8 mouse cellular contexts compared by ENCODE assay signal in the genomic region with DNA sequence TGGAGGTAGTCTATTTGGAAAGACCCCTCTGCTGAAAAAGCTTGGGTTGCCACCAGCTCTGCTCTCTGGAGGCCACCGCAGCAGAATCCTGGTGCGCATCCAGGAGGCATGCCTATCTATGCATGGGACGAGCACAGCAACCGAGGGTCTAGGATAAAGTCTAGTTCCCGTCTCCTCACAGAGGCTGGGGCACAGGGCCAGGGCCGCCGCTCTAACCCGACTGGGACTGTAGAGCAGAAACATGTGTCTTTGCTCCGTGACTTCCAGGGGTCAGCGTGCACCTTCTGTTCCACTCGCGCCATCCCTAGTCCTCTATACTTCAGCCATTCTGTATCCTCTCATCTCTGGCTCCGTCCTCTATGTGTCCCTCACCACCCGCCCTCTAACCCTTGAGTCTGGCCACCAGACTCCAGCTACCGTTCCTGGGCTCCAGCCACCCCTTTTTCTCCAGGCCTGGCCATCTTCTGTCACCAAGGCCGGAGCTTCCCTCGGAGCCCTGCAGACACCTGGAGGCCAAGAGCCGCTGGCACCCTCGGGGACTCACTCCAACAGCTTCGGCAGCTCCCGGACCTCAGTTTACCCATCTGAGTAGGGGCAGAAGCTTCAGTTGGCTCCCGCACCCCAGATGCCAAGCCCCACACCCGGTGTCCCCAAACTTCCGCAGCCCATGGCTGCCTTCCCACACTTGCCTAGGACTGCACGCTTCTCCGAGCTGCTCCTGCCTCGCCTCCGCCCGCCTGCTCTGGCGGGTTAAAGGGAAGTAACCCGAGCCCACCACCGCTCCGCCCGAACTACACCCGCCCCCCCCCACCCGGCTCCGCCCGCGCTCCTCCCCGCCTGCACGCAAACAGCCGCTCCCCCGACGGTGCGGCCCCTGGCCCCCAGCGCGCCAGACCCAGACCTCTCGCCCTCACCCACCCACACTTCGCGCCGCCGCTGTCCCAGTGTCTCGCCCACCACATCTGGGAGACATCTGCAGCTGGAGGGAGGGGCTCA. TPM values are rescaled to one million over a fixed set of nuclear protein-coding genes. Genes with fewer than 3 reads are reported as not detected.
DNase-seq lines count a peak whose midpoint lies in the region; ATAC-seq lines count a peak whose summit lies in the region.

No protein-coding gene starts in this region.

- 7% methylated on average over 52 of the region's 53 CpGs for WGBS in kidney, embryonic 14.5 days
- WGBS in heart, embryonic 13.5 days: 4% methylated on average over 50 of the region's 53 CpGs
- WGBS in limb, embryonic 13.5 days: 4% methylated on average over 53 of the region's 53 CpGs
- 8% methylated on average over 53 of the region's 53 CpGs for WGBS in midbrain, embryonic 14.5 days

- peak overlapping the region; percentile 47 for H3K4me3 ChIP-seq in kidney, embryonic 14.5 days (ENCODE audit: low read length)
- peak overlapping the region; percentile 59 for H3K4me3 ChIP-seq in heart, embryonic 13.5 days
- peak overlapping the region; percentile 55 for H3K4me3 ChIP-seq in limb, embryonic 13.5 days
- H3K4me3 ChIP-seq in midbrain, embryonic 14.5 days (replicated peaks; ENCODE audit: low read depth, low read length): peak overlapping the region; percentile 19; the same call in 1 of the 2 replicates

- H3K9me3 ChIP-seq in kidney, embryonic 14.5 days (ENCODE audit: control insufficient read depth, low read length): no peaks in the 10 kb centered on the region
- no peaks in the 10 kb centered on the region for H3K9me3 ChIP-seq in heart, embryonic 13.5 days
- H3K9me3 ChIP-seq in limb, embryonic 13.5 days: no peaks in the 10 kb centered on the region
- H3K9me3 ChIP-seq in midbrain, embryonic 14.5 days (ENCODE audit: control insufficient read depth, low read length): no peaks in the 10 kb centered on the region

- peak overlapping the region; percentile 83 for H3K4me2 ChIP-seq in kidney, embryonic 14.5 days (replicated peaks; ENCODE audit: low read depth, low read length)
- H3K4me2 ChIP-seq in heart, embryonic 13.5 days: peak overlapping the region; percentile 90
- peak overlapping the region; percentile 81 for H3K4me2 ChIP-seq in limb, embryonic 13.5 days (replicated peaks)
- H3K4me2 ChIP-seq in midbrain, embryonic 14.5 days (ENCODE audit: low read length): peak overlapping the region; percentile 50

- no peak for DNase-seq in kidney, adult 9 months
- peak; percentile 83 for DNase-seq in embryo, embryonic 9.5 days (ENCODE audit: extremely low spot score)
- DNase-seq in midbrain, embryonic 14.5 days: peak; percentile 46
- no peak for DNase-seq in right cerebral cortex, adult 18-20 months
- no peak for DNase-seq in spleen, postnatal 4 days (ENCODE audit: low spot score in 2 of 2)

- no peak overlapping the region for H3K27ac ChIP-seq in kidney, embryonic 14.5 days (ENCODE audit: low read depth, low read length)
- no peak overlapping the region for H3K27ac ChIP-seq in heart, embryonic 13.5 days (replicated peaks)
- peak overlapping the region; percentile 49 for H3K27ac ChIP-seq in limb, embryonic 13.5 days
- no peak overlapping the region for H3K27ac ChIP-seq in midbrain, embryonic 14.5 days (replicated peaks; ENCODE audit: low read depth, low read length)

- H3K36me3 ChIP-seq in kidney, embryonic 14.5 days (ENCODE audit: control insufficient read depth, insufficient read depth, low read length): no peaks in the 10 kb centered on the region
- H3K36me3 ChIP-seq in heart, embryonic 13.5 days: no peaks in the 10 kb centered on the region
- no peaks in the 10 kb centered on the region for H3K36me3 ChIP-seq in limb, embryonic 13.5 days
- no peaks in the 10 kb centered on the region for H3K36me3 ChIP-seq in midbrain, embryonic 14.5 days (ENCODE audit: control insufficient read depth, insufficient read depth, low read length)

- peak; percentile 86 for ATAC-seq in kidney, embryonic 14.5 days (ENCODE audit: low FRiP score, low TSS enrichment)
- no peak for ATAC-seq in heart, embryonic 13.5 days (ENCODE audit: extremely low read depth, insufficient number of reproducible peaks, low FRiP score, low TSS enrichment)
- peak; percentile 92 for ATAC-seq in limb, embryonic 13.5 days (ENCODE audit: low FRiP score, low read depth)
- ATAC-seq in midbrain, embryonic 14.5 days (ENCODE audit: low FRiP score, low TSS enrichment): no peak

- H3K27me3 ChIP-seq in kidney, embryonic 14.5 days (ENCODE audit: control insufficient read depth, insufficient read depth, low read length): no peaks in the 10 kb centered on the region
- H3K27me3 ChIP-seq in heart, embryonic 13.5 days (replicated peaks): peaks cover 17% of the 10 kb centered on the region; the same call in 1 of the 2 replicates
- no peaks in the 10 kb centered on the region for H3K27me3 ChIP-seq in limb, embryonic 13.5 days
- H3K27me3 ChIP-seq in midbrain, embryonic 14.5 days (ENCODE audit: control insufficient read depth, insufficient read depth, low read length): peaks cover 19% of the 10 kb centered on the region

- peak overlapping the region; percentile 63 for H3K9ac ChIP-seq in kidney, embryonic 14.5 days (ENCODE audit: low read depth, low read length)
- peak overlapping the region; percentile 80 for H3K9ac ChIP-seq in heart, embryonic 13.5 days
- H3K9ac ChIP-seq in limb, embryonic 13.5 days: peak overlapping the region; percentile 69
- peak overlapping the region; percentile 9; the same call in 1 of the 2 replicates for H3K9ac ChIP-seq in midbrain, embryonic 14.5 days (replicated peaks; ENCODE audit: low read length)

- H3K4me1 ChIP-seq in kidney, embryonic 14.5 days (ENCODE audit: control insufficient read depth, insufficient read depth, low read length): 0 out of 2 replicates have a peak, but pooled peaks cover 3% of the 10 kb centered on the region
- H3K4me1 ChIP-seq in heart, embryonic 13.5 days: peaks cover 26% of the 10 kb centered on the region
- H3K4me1 ChIP-seq in limb, embryonic 13.5 days: peaks cover 39% of the 10 kb centered on the region
- H3K4me1 ChIP-seq in midbrain, embryonic 14.5 days (ENCODE audit: control insufficient read depth, insufficient read depth, low read length): peaks cover 6% of the 10 kb centered on the region; the same call in 1 of the 2 replicates

RNA-seq across cellular contexts. Expression of gene Anpep, which starts 13.1 kb away (rescaled TPM):
- 23.7 and 39.0 TPM in 2 replicates for polyA plus RNA-seq in kidney, embryonic 14.5 days (2014; fragmentation: Nextera tagmentation; extraction: Ambion mirVana)
- 7.3 and 7.9 TPM in 2 replicates for polyA plus RNA-seq in heart, embryonic 13.5 days (2015; fragmentation: Nextera tagmentation; extraction: Ambion mirVana)
- 15.2 and 18.4 TPM in 2 replicates for polyA plus RNA-seq in limb, embryonic 13.5 days (2015; fragmentation: Nextera tagmentation; extraction: Ambion mirVana)
- 2.1 and 4.1 TPM in 2 replicates for polyA plus RNA-seq in midbrain, embryonic 14.5 days (2014; fragmentation: Nextera tagmentation; extraction: Ambion mirVana)

RNA-seq across cellular contexts. Expression of gene Mesp2, which starts 37.2 kb away (rescaled TPM):
- polyA plus RNA-seq in kidney, embryonic 14.5 days (2014; fragmentation: Nextera tagmentation; extraction: Ambion mirVana): 0.57 and 0.64 TPM in 2 replicates
- polyA plus RNA-seq in heart, embryonic 13.5 days (2015; fragmentation: Nextera tagmentation; extraction: Ambion mirVana): 0.21 and 0.41 TPM in 2 replicates
- polyA plus RNA-seq in limb, embryonic 13.5 days (2015; fragmentation: Nextera tagmentation; extraction: Ambion mirVana): 0.19 and 0.22 TPM in 2 replicates
- polyA plus RNA-seq in midbrain, embryonic 14.5 days (2014; fragmentation: Nextera tagmentation; extraction: Ambion mirVana): 1.1 and 1.8 TPM in 2 replicates

RNA-seq across cellular contexts. Expression of gene Mesp1, which starts 54.2 kb away (rescaled TPM):
- polyA plus RNA-seq in kidney, embryonic 14.5 days (2014; fragmentation: Nextera tagmentation; extraction: Ambion mirVana): not detected in 2 replicates
- 0.15 TPM in 1 of 2 replicates, not detected in the other for polyA plus RNA-seq in heart, embryonic 13.5 days (2015; fragmentation: Nextera tagmentation; extraction: Ambion mirVana)
- not detected in 2 replicates for polyA plus RNA-seq in limb, embryonic 13.5 days (2015; fragmentation: Nextera tagmentation; extraction: Ambion mirVana)
- 0.23 and 0.33 TPM in 2 replicates for polyA plus RNA-seq in midbrain, embryonic 14.5 days (2014; fragmentation: Nextera tagmentation; extraction: Ambion mirVana)

Comparison
In these comparisons a context has a peak if more than half of its experiments do, and no peak if none do; other contexts are left out.
1. ATAC-seq: peak in kidney, embryonic 14.5 days (single experiment) and limb, embryonic 13.5 days (single experiment); none in heart, embryonic 13.5 days (single experiment) and midbrain, embryonic 14.5 days (single experiment).
2. H3K9ac ChIP-seq: peak in every context shown above with its lines; median percentile 80 in heart, embryonic 13.5 days; 69 in limb, embryonic 13.5 days; 63 in kidney, embryonic 14.5 days; 9 in midbrain, embryonic 14.5 days.
3. DNase-seq: peak in embryo, embryonic 9.5 days (single experiment) and midbrain, embryonic 14.5 days (single experiment); none in kidney, adult 9 months (single experiment), right cerebral cortex, adult 18-20 months (single experiment) and spleen, postnatal 4 days (0 of 2).
4. Peak in every context shown above with its lines, with median percentiles within 50 percentile points of each other: H3K4me2 ChIP-seq and H3K4me3 ChIP-seq.